Mouse (Mus musculus) midbrain, embryonic 15.5 days (tissue): ENCODE data around the gene Fam19a2. TPM values are rescaled to one million over a fixed set of nuclear protein-coding genes. Genes with fewer than 3 reads are reported as not detected.

Source experiments
- ATAC-seq: fragments of 200-750 bp; cut with Nextera tagmentation; replicated peaks from 2 replicates; pipeline ENCODE4 v1.8.0; 2017; ENCODE audit warnings: moderate TSS enrichment
- H3K27ac ChIP-seq: fragments of 300-500 bp; sonication (generic); 2 replicates; pipeline ENCODE4 v1.5.1; 2015; ENCODE audit warnings: mild to moderate bottlenecking, inconsistent platforms
- H3K27me3 ChIP-seq: fragments of 300-500 bp; sonication (generic); replicated peaks from 2 replicates; pipeline ENCODE4 v1.6.1; 2015; ENCODE audit warnings: inconsistent platforms
- H3K36me3 ChIP-seq: fragments of 300-500 bp; sonication (generic); replicated peaks from 2 replicates; pipeline ENCODE4 v1.6.1; 2015; ENCODE audit warnings: inconsistent platforms
- H3K4me1 ChIP-seq: fragments of 300-500 bp; sonication (generic); 2 replicates; pipeline ENCODE4 v1.6.1; 2015; ENCODE audit warnings: inconsistent platforms
- H3K4me2 ChIP-seq: fragments of 300-500 bp; sonication (generic); 2 replicates; pipeline ENCODE4 v1.6.1; 2015; ENCODE audit warnings: inconsistent platforms, mild to moderate bottlenecking, moderate library complexity
- H3K4me3 ChIP-seq: fragments of 300-500 bp; sonication (generic); 2 replicates; pipeline ENCODE4 v1.5.1; 2015; ENCODE audit warnings: mild to moderate bottlenecking, inconsistent platforms
- H3K9ac ChIP-seq: fragments of 300-500 bp; sonication (generic); 2 replicates; pipeline ENCODE4 v1.6.1; 2015; ENCODE audit warnings: mild to moderate bottlenecking, inconsistent platforms
- H3K9me3 ChIP-seq: fragments of 300-500 bp; sonication (generic); 2 replicates; pipeline ENCODE4 v1.6.1; 2016; ENCODE audit warnings: inconsistent platforms
- WGBS: fragments of 180-500 bp; shearing (Covaris S2); methylation state at CpG from one replicate; pipeline ENCODE4 v1.1.7; 2015; ENCODE audit warnings: mixed read lengths; 5-methylcytosine and 5-hydroxymethylcytosine counted together
- polyA plus RNA-seq: library from polyadenylated mRNA; unstranded; fragments of >200 nt; fragmentation: Nextera tagmentation; extraction: Ambion mirVana; gene quantifications from 2 replicates; pipeline ENCODE4 v1.2.1, GENCODE M21; 2015

Gene Fam19a2
- polyA plus RNA-seq, 1 experiment from 2014 or later = 66.9 TPM

DNA sequence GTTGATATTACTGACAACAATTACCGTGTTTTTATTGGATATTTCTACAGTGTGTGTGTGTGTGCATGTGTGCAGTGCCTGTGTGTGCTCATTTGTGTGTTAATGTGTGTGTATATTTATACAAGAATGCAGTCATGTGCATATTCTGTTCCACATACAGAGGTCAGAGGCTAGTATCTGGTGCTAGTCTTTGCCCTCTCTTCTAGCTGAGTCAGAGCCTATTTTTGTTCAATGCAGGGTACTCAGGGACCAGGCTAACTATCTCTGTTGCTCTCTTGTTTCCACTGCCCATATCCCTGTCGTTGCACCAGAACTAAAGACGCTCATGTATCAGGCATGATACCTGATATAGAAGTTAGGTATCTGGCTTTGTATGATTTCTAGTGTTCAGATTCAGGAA lies 251.0 kb downstream of the Fam19a2 start:
- 83% methylated on average over 3 of the region's 3 CpGs for WGBS
- Histone ChIP-seq H3K4me1 (no peaks in the 10 kb centered on the region), H3K9ac (no peak overlapping the region), H3K36me3 (no peaks in the 10 kb centered on the region), H3K27me3 (no peaks in the 10 kb centered on the region), H3K4me2 (no peak overlapping the region), H3K27ac (no peak overlapping the region), H3K4me3 (no peak overlapping the region), H3K9me3 (no peaks in the 10 kb centered on the region)
- no peak for ATAC-seq

DNA sequence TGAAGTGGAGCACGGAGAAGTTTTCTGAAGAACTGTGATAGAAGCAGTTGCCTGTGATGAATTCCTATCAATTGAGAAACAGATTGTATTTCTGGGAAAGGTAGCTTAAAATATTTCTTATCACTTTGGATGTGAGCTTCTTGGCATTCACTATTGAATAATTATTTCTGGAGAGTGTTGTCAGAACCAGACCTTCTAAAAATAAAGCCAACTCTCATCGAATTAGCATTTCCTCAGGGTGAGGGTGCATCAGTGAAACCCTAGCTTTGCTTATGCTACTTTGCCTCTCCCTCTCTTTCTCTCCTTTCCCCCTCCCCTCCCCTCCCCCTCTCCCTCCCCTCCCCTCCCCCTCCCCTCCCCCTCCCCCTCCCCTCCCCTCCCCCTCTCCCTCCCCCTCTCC lies 256.8 kb downstream of the Fam19a2 start:
- H3K9me3 ChIP-seq = 0 out of 2 replicates have a peak, but pooled peaks cover 3% of the 10 kb centered on the region
- H3K27me3 ChIP-seq = no peaks in the 10 kb centered on the region
- H3K27ac ChIP-seq = no peak overlapping the region
- ATAC-seq = no peak
- H3K4me1 ChIP-seq = no peaks in the 10 kb centered on the region
- WGBS = 77% methylated on average over 2 of the region's 2 CpGs
- H3K4me3 ChIP-seq = no peak overlapping the region
- H3K36me3 ChIP-seq = no peaks in the 10 kb centered on the region
- no peak overlapping the region for H3K4me2 ChIP-seq
- H3K9ac ChIP-seq = no peak overlapping the region

DNA sequence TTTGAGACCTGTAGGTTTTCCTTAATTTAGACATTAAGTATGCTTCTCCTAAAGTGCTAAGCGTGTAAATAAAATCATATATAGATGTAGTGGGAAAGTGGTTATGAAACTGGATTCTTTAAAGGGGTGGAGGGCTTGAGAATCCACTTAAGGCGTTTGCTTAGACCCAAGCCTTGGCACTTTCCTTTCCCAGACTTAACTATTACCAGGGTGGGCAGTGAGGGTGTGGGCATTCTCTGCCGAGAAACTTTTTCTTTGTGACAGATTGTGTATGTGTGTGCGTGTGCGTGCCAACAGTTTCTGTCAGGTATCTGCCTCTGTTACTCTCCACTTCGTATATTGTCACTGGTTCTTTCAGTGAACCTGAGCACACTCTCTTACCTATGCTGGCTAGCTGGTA lies 257.4 kb downstream of the Fam19a2 start:
- Histone ChIP-seq H3K9ac (no peak overlapping the region), H3K36me3 (no peaks in the 10 kb centered on the region), H3K4me2 (no peak overlapping the region), H3K4me3 (no peak overlapping the region), H3K27ac (no peak overlapping the region), H3K27me3 (no peaks in the 10 kb centered on the region), H3K9me3 (0 out of 2 replicates have a peak, but pooled peaks cover 3% of the 10 kb centered on the region), H3K4me1 (no peaks in the 10 kb centered on the region)
- no peak for ATAC-seq
- 95% methylated on average over 6 of the region's 6 CpGs for WGBS

DNA sequence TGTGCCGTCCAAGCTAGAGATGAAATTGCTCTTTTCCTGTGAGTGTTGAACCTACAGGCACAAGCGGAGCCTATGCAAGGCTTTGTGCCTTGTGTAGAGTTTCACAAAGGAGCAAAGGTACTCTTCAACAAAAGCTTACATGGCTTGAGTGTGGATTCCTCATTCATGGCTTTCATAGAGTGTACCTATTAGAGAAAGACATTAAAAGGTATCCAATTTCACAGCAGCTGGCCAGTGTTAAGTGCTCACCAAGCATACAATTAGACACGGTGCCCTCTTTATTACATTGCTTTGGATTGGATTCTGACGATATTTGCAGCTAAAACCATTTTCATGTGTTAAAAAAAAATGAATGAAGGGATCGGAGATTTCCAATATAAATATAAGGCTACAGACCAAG lies 261.6 kb downstream of the Fam19a2 start:
- no peaks in the 10 kb centered on the region for H3K36me3 ChIP-seq
- H3K27ac ChIP-seq = no peak overlapping the region
- H3K4me3 ChIP-seq = no peak overlapping the region
- H3K4me2 ChIP-seq = no peak overlapping the region
- no peak for ATAC-seq
- 70% methylated on average over 5 of the region's 5 CpGs for WGBS
- no peak overlapping the region for H3K9ac ChIP-seq
- 0 out of 2 replicates have a peak, but pooled peaks cover 3% of the 10 kb centered on the region for H3K9me3 ChIP-seq
- H3K27me3 ChIP-seq = no peaks in the 10 kb centered on the region
- no peaks in the 10 kb centered on the region for H3K4me1 ChIP-seq

DNA sequence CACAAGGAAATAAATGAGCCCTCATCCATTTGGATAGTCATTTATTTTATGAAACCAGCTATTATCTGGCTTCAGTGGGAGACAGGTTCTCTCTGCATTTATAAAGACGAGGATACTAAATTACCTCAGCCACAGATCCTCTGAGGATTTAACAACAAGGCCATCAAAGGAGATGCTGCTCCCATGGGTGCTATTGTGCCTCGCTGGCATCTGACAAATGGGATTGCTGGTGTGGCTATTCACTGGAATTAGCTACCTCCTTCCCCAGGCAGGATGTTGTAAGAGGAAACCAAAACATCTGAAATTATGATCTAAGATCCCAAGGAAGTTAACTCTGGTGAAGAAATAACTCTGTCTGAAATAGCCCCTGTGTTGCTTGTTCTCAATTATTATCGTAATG lies 262.3 kb downstream of the Fam19a2 start:
- Histone ChIP-seq H3K4me2 (no peak overlapping the region), H3K9me3 (0 out of 2 replicates have a peak, but pooled peaks cover 3% of the 10 kb centered on the region), H3K27me3 (no peaks in the 10 kb centered on the region), H3K36me3 (no peaks in the 10 kb centered on the region), H3K4me1 (no peaks in the 10 kb centered on the region), H3K9ac (no peak overlapping the region), H3K27ac (no peak overlapping the region), H3K4me3 (no peak overlapping the region)
- ATAC-seq = no peak
- 63% methylated on average over 3 of the region's 3 CpGs for WGBS

DNA sequence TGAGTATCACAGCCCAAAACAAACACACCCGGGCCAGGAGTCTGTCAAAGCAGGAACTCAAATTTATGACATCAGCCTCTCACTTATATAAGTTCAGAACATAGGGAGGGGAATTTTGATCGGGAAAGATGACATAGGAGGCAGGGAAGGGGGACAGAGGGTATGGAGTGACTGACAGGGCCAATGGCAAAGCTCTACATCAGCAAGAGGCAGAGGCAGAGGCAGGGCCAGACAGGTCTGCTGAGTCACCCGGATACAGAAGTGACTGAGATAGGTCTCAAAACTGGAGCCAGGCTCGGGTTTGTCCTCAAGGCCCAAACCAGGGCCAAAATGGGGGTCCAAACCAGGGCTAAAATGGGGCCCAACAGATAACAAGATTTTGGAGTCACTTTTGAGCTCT lies 272.3 kb downstream of the Fam19a2 start:
- 82% methylated on average over 4 of the region's 4 CpGs for WGBS
- no peaks in the 10 kb centered on the region for H3K36me3 ChIP-seq
- H3K27ac ChIP-seq = no peak overlapping the region
- H3K4me1 ChIP-seq = no peaks in the 10 kb centered on the region
- no peak overlapping the region for H3K4me2 ChIP-seq
- ATAC-seq = no peak
- H3K9ac ChIP-seq = no peak overlapping the region
- no peaks in the 10 kb centered on the region for H3K9me3 ChIP-seq
- no peaks in the 10 kb centered on the region for H3K27me3 ChIP-seq
- H3K4me3 ChIP-seq = no peak overlapping the region

DNA sequence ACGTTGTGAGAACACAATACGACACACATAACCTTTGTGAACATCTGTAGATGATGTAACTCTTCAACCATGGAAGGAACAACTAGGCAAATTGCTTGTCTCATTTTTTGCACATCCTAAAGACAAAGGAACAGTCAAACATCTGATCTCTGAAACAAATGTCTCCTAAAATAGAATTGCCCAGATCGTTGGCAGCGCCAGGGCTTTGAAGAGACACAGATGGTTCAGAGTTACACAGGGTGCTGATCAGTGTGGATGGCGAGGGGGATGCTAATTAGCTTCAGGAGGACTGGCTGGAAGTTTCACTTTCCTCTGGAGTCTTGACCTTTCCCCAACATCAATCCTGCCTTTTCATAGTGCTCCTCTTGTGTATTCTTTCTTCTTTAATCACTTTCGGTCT lies 284.6 kb downstream of the Fam19a2 start:
- H3K4me2 ChIP-seq = no peak overlapping the region
- no peak overlapping the region for H3K27ac ChIP-seq
- no peaks in the 10 kb centered on the region for H3K36me3 ChIP-seq
- H3K27me3 ChIP-seq = no peaks in the 10 kb centered on the region
- H3K4me3 ChIP-seq = no peak overlapping the region
- ATAC-seq = no peak
- 75% methylated on average over 6 of the region's 6 CpGs for WGBS
- 0 out of 2 replicates have a peak, but pooled peaks cover 3% of the 10 kb centered on the region for H3K9me3 ChIP-seq
- no peak overlapping the region for H3K9ac ChIP-seq
- no peaks in the 10 kb centered on the region for H3K4me1 ChIP-seq

DNA sequence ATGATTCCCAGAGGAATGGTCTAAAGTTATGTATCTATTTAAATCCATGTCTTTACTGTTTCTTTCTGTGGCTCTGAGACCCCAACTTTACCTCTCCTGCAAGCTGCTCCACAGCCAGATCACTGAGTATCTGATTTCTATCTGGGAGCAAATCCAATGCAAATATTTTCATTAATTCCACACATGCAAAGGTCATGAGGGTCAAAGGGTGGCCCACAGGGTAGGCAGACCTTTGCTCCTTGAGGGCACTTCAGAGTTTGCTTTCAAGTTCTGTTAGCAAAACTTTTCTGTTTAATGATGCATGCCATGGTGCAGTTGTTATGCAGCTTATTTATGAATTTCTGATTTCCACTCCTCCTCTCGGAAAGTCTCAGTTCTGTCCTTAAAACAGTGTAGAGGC lies 303.9 kb downstream of the Fam19a2 start:
- ATAC-seq = no peak
- Histone ChIP-seq H3K27ac (no peak overlapping the region), H3K27me3 (no peaks in the 10 kb centered on the region), H3K9ac (no peak overlapping the region), H3K36me3 (no peaks in the 10 kb centered on the region), H3K4me3 (no peak overlapping the region), H3K4me1 (0 out of 2 replicates have a peak, but pooled peaks cover 3% of the 10 kb centered on the region), H3K9me3 (no peaks in the 10 kb centered on the region), H3K4me2 (no peak overlapping the region)
- WGBS = 89% methylated on average over 1 of the region's 1 CpGs

DNA sequence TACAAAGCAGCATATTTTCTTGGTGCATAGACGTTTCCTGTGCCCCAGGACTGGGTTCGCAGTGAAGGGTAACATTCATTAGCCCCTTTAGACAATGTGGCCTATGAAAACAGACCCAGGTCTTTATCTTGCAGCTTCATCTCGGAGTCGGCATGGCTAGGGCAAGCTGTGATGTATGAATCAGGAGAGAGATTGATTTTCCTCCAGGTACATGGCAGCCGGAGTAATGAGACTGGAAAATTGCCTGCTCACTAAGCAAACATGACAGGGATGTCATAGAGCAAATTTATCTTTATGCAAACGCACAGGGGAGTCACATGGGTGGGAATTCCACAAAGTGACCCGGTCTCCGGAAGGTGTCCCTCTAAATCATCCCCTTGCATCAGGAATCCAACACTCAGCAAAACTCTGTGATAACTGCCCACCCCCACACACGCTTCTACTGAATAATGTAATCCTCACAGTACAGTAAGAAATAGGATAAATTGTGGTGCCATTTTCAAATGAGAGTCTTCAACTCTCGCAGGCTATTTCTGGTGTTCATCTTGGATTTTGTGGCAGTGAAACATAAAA lies 306.9 kb downstream of the Fam19a2 start:
- Histone ChIP-seq H3K4me1 (0 out of 2 replicates have a peak, but pooled peaks cover 3% of the 10 kb centered on the region), H3K9me3 (no peaks in the 10 kb centered on the region), H3K36me3 (no peaks in the 10 kb centered on the region), H3K9ac (no peak overlapping the region), H3K27me3 (no peaks in the 10 kb centered on the region), H3K4me2 (no peak overlapping the region), H3K4me3 (no peak overlapping the region), H3K27ac (no peak overlapping the region)
- no peak for ATAC-seq
- 73% methylated on average over 10 of the region's 10 CpGs for WGBS

DNA sequence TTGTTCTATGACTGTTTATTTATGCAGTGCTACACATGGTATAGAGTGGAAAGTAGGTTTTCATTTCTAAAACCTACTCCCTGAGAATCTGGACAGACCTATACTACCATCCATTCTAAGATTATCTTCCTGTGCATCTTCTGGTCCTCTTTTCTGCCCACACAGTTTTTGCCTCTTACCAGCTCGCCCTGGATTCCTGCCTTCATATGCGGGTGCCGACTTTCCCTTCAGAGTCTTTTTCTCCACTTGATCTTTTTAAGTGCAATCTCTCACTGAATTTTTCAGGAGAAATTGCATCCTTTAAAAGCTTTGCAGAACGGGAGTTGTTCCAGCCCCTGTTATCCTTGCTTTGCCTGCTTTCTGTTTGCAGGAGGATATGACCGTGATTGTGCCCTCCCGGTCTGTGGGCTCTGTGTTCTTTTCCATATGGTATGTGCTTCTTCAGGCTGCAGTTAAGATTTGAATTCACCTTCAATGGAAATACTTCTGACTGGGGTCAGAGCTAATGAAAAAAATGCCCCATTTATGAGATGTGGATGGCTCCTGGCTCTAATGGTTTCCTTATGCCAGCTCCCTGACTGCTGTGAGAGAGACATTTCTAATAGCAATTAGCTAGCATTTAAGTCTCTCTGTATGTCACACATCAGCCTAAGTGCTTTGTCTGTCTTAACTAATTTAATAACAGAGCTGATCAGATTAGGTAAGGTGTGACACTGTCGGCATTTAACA lies 308.7 kb downstream of the Fam19a2 start:
- no peak overlapping the region for H3K27ac ChIP-seq
- ATAC-seq = no peak

DNA sequence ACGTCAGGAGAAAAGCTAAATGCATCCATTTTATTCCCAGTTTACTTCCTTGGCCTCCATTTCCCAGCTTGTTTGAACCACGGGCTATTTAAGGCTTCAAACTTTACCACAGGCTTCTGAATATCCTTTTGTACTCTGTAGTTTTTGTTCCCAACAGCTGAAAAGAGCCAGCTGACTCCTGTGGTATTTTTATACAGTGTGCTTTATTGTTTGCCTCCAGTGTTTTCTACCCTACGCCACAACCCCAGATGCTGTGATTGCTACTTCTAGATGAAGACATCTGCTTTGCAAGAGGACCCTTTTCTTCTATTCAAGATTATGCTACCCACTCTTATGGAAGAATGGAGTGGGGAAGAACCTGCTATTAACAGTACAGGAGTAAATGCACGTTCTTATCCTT lies 314.0 kb downstream of the Fam19a2 start:
- no peaks in the 10 kb centered on the region for H3K36me3 ChIP-seq
- no peak for ATAC-seq

More for the DNA sequence above, 308.7 kb downstream of the Fam19a2 start:
- 78% methylated on average over 7 of the region's 7 CpGs for whole genome bisulfite sequencing
- H3K4me1 ChIP-seq = 0 out of 2 replicates have a peak, but pooled peaks cover 3% of the 10 kb centered on the region
- H3K36me3 ChIP-seq = no peaks in the 10 kb centered on the region
- H3K4me2 ChIP-seq = no peak overlapping the region
- H3K27me3 ChIP-seq = no peaks in the 10 kb centered on the region
- H3K9me3 ChIP-seq = no peaks in the 10 kb centered on the region
- no peak overlapping the region for H3K9ac ChIP-seq
- no peak overlapping the region for H3K4me3 ChIP-seq

DNA sequence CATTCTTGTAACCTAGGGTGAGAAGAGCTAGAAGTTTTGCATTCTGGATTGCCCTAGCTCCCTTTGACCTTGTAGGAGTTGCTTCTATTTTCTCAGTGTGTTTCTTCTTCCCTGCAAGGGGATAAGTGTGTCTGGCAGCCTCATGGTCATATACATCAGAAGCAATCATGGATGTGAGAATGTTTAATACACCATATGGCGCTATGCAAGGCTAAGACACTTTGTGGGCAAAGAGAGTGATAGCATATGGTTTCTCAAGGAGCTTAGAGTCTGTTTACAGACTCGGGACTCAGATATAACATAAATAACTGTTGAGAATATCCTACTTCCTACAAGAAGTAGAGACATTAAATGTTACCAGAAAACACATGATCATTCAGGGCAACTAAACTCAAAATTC lies 315.2 kb downstream of the Fam19a2 start:
- Histone ChIP-seq H3K4me2 (no peak overlapping the region), H3K27me3 (no peaks in the 10 kb centered on the region), H3K4me1 (no peaks in the 10 kb centered on the region), H3K4me3 (no peak overlapping the region), H3K36me3 (no peaks in the 10 kb centered on the region), H3K9ac (no peak overlapping the region), H3K9me3 (no peaks in the 10 kb centered on the region), H3K27ac (no peak overlapping the region)
- WGBS = 83% methylated on average over 2 of the region's 2 CpGs
- ATAC-seq = no peak

More for the DNA sequence above, 314.0 kb downstream of the Fam19a2 start:
- Histone ChIP-seq H3K4me2 (no peak overlapping the region), H3K4me3 (no peak overlapping the region), H3K27ac (no peak overlapping the region), H3K27me3 (no peaks in the 10 kb centered on the region), H3K9me3 (no peaks in the 10 kb centered on the region), H3K4me1 (no peaks in the 10 kb centered on the region), H3K9ac (no peak overlapping the region)
- 40% methylated on average over 4 of the region's 4 CpGs for WGBS

DNA sequence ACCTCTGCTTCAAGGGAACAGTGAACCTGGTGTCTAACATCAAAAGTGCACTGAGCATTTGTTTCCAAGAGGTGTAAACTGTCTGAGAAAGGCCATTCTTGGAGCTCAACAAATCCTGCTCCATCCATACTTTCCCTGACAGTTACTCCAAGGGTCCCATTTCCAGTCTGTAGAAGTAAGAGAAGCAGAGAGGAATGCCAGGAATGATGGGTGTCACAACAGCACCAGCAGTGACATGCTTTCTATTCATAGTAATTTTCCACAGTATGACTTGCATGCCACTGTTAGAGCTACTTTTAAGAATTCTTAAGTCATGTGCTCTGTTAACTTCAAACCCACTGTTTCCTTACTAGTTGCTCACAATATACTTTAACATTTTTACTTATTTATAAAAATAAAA lies 331.2 kb downstream of the Fam19a2 start:
- H3K36me3 ChIP-seq = no peaks in the 10 kb centered on the region

More for the DNA sequence above, 331.2 kb downstream of the Fam19a2 start:
- Histone ChIP-seq H3K4me1 (no peaks in the 10 kb centered on the region), H3K27ac (no peak overlapping the region), H3K9me3 (no peaks in the 10 kb centered on the region), H3K9ac (no peak overlapping the region), H3K4me3 (no peak overlapping the region), H3K27me3 (no peaks in the 10 kb centered on the region), H3K4me2 (no peak overlapping the region)
- no peak for ATAC-seq
